Mouse (Mus musculus): ENCODE data around the gene Nt5dc3. TPM values are rescaled to one million over a fixed set of nuclear protein-coding genes. Genes with fewer than 3 reads are reported as not detected.

Nt5dc3 gene
- polyA plus RNA-seq, 1 experiment from 2014 or later, result 7.8 TPM

GRCm38 (mm10) chr10:86880071-86880806 is 101.4 kb downstream of the Nt5dc3 start:
- ATAC-seq, result no peak
- H3K36me3 ChIP-seq (ENCODE audit: control insufficient read depth, insufficient read depth), result no peaks in the 10 kb centered on the region
- H3K4me1 ChIP-seq (replicated peaks; ENCODE audit: control insufficient read depth, insufficient read depth, low read length), result no peaks in the 10 kb centered on the region
- no peak overlapping the region for H3K27ac ChIP-seq (ENCODE audit: low read length)
- H3K27me3 ChIP-seq (replicated peaks; ENCODE audit: control insufficient read depth, insufficient read depth, low read length), result no peaks in the 10 kb centered on the region
- no peak overlapping the region for H3K9ac ChIP-seq (replicated peaks; ENCODE audit: low read depth, low read length)
- WGBS, result 35% methylated on average over 5 of the region's 5 CpGs
- H3K9me3 ChIP-seq (ENCODE audit: control insufficient read depth, low read length), result no peaks in the 10 kb centered on the region
- no peak overlapping the region for H3K4me3 ChIP-seq (replicated peaks; ENCODE audit: low read length)
- H3K4me2 ChIP-seq (ENCODE audit: low read length), result no peak overlapping the region

DNA sequence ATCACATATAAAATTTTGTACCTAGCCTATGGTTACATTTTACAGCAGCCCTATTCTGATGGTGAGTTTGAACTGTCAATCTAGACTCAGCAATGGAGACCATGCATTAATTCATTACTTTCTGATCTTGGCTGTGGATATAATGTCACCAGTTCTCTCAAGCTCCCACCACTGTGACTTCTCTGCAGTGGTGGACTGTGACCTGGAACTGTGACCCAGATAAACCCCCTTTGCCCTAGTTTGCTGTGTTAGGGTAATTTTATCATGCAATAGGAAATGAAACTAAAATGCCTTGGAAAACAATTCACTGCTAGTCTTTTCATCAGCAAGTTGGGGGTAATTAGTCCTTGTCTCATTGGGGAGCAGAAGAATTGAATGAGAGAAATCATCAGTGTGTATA is 102.6 kb downstream of the Nt5dc3 start:
- no peak for ATAC-seq
- H3K9me3 ChIP-seq (ENCODE audit: control insufficient read depth, low read length), result no peaks in the 10 kb centered on the region
- H3K4me3 ChIP-seq (replicated peaks; ENCODE audit: low read length), result no peak overlapping the region
- no peaks in the 10 kb centered on the region for H3K27me3 ChIP-seq (replicated peaks; ENCODE audit: control insufficient read depth, insufficient read depth, low read length)
- no peak overlapping the region for H3K27ac ChIP-seq (ENCODE audit: low read length)
- H3K36me3 ChIP-seq (ENCODE audit: control insufficient read depth, insufficient read depth), result no peaks in the 10 kb centered on the region
- H3K4me1 ChIP-seq (replicated peaks; ENCODE audit: control insufficient read depth, insufficient read depth, low read length), result no peaks in the 10 kb centered on the region
- H3K4me2 ChIP-seq (ENCODE audit: low read length), result no peak overlapping the region
- H3K9ac ChIP-seq (replicated peaks; ENCODE audit: low read depth, low read length), result no peak overlapping the region

- Histone ChIP-seq H3K9me3 (ENCODE audit: control insufficient read depth, low read length) (no peaks in the 10 kb centered on the region), H3K4me3 (replicated peaks; ENCODE audit: low read length) (no peak overlapping the region), H3K27me3 (replicated peaks; ENCODE audit: control insufficient read depth, insufficient read depth, low read length) (no peaks in the 10 kb centered on the region), H3K9ac (replicated peaks; ENCODE audit: low read depth, low read length) (no peak overlapping the region), H3K36me3 (ENCODE audit: control insufficient read depth, insufficient read depth) (no peaks in the 10 kb centered on the region), H3K27ac (ENCODE audit: low read length) (no peak overlapping the region), H3K4me1 (replicated peaks; ENCODE audit: control insufficient read depth, insufficient read depth, low read length) (no peaks in the 10 kb centered on the region), H3K4me2 (ENCODE audit: low read length) (no peak overlapping the region)
- 82% methylated on average over 1 of the region's 1 CpGs for WGBS
- ATAC-seq, result no peak
Measured at GRCm38 (mm10) chr10:86886434-86886833, 107.6 kb downstream of the Nt5dc3 start.

Other genes with a start within 250 kb of the Nt5dc3 start
- gene Hsp90b1, start 73.5 kb upstream of the Nt5dc3 start, polyA plus RNA-seq (2015; fragmentation: Nextera tagmentation; extraction: Ambion mirVana), result 279 and 302 TPM in 2 replicates
- gene Ttc41, start 73.2 kb upstream of the Nt5dc3 start, polyA plus RNA-seq (2015; fragmentation: Nextera tagmentation; extraction: Ambion mirVana), result 1.1 and 1.6 TPM in 2 replicates
- gene Gm49358, start 15.0 kb upstream of the Nt5dc3 start, polyA plus RNA-seq (2015; fragmentation: Nextera tagmentation; extraction: Ambion mirVana), result not detected in 2 replicates
- gene Stab2, start 229.0 kb downstream of the Nt5dc3 start, polyA plus RNA-seq (2015; fragmentation: Nextera tagmentation; extraction: Ambion mirVana), result 0.06 and 0.15 TPM in 2 replicates

All from forebrain, embryonic 16.5 days (tissue).